Mouse (Mus musculus) testis, adult 2 months (tissue): ENCODE results near the gene Efna1. TPM values are rescaled to one million over a fixed set of nuclear protein-coding genes. Genes with fewer than 3 reads are reported as not detected.
A peak's percentile ranks its signal among the peaks of the same experiment; 100 is the strongest.

Experiments
- H3K27ac ChIP-seq: fragments of 200-500 bp; 2 replicates; pipeline ENCODE4 v1.5.1; 2012; ENCODE audit warnings: low read depth, low read length; ENCODE audit not compliant: control insufficient read depth, insufficient read depth
- H3K27me3 ChIP-seq: fragments of 200-500 bp; 2 replicates; pipeline ENCODE4 v1.6.1; 2012; ENCODE audit warnings: mild to moderate bottlenecking, low read length, moderate library complexity; ENCODE audit not compliant: control insufficient read depth, insufficient read depth
- H3K36me3 ChIP-seq: fragments of 200-500 bp; 2 replicates; pipeline ENCODE4 v1.6.1; 2012; ENCODE audit warnings: mild to moderate bottlenecking, low read length; ENCODE audit not compliant: control insufficient read depth, insufficient read depth
- H3K4me1 ChIP-seq: fragments of 200-500 bp; 2 replicates; pipeline ENCODE4 v1.6.1; 2012; ENCODE audit warnings: low read length; ENCODE audit not compliant: control insufficient read depth, insufficient read depth
- H3K4me3 ChIP-seq: fragments of 200-500 bp; 2 replicates; pipeline ENCODE4 v1.5.1; 2012; ENCODE audit warnings: low read depth, mild to moderate bottlenecking, low read length, moderate library complexity, mixed read lengths; ENCODE audit not compliant: control insufficient read depth
- CTCF ChIP-seq: fragments of 200-500 bp; IDR thresholded peaks from 2 replicates; pipeline ENCODE4 v1.5.1; 2012; ENCODE audit warnings: low read depth, mild to moderate bottlenecking, inconsistent platforms, low read length, moderate library complexity; ENCODE audit not compliant: control insufficient read depth, insufficient read depth, insufficient replicate concordance
- POLR2A ChIP-seq: fragments of 200-500 bp; IDR thresholded peaks from 2 replicates; pipeline ENCODE4 v1.6.1; 2012; ENCODE audit warnings: low read depth, mild to moderate bottlenecking, inconsistent platforms, low read length, moderate library complexity; ENCODE audit not compliant: control insufficient read depth
- polyA plus RNA-seq: library from polyadenylated mRNA; depleted of rRNA; stranded (reverse); fragments of >200 nt; gene quantifications from 2 replicates; pipeline ENCODE4 v1.2.3, GENCODE M21; 2012

Efna1 gene
- polyA plus RNA-seq, 1 experiment: 1.1 TPM

DNA sequence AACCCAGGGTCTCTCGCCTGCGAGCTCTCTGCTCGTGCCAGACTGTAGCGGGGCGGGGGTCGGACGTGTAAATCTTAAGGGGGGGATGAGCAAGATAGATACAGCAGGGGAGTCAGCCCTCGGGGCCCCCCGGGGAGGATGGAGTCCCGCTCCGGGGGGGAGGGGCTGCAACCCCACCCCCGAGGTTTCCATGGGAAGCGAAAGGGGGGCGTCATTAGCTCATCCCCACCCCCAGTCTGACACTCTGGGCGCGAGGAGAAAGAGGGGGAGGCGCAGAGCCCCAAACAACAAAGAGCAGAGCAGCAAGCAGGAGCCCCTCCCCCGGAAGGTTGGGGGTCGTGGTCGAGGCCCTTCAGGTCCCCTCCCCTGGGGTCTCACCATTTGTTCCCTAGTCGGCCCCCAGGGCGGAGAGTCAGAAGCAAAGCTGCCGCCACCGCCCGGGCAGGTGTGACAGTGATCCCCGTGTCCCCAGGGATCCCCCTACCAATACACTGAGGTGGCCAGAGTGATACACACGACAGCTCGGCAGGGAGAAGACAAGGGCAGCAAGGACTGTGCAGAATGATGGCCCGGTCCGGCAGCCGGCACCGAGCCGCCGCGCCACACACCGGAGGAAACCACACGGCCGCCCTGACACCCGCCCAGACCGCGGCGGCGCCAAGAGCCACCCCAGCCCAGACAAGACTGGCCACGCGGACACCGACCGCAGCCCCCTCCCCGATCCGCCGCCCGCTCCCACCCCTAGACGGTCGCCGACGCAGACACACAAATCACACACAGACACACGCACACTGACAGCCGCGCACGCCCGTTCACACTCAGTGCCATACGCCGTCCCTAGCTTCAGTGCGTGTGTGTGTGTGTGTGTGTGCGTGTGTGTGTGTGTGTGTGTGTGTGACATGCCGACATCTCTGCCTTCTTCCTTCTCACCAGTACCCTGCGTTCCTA, 40.5 kb upstream of the Efna1 start:
- no peak for TF ChIP-seq POLR2A
- TF ChIP-seq CTCF: no peak
- Histone ChIP-seq H3K27me3 (peaks cover 2% of the 10 kb centered on the region), H3K4me1 (peaks cover 59% of the 10 kb centered on the region), H3K36me3 (no peaks in the 10 kb centered on the region), H3K4me3 (peak overlapping the region; percentile 76), H3K27ac (no peak overlapping the region)

DNA sequence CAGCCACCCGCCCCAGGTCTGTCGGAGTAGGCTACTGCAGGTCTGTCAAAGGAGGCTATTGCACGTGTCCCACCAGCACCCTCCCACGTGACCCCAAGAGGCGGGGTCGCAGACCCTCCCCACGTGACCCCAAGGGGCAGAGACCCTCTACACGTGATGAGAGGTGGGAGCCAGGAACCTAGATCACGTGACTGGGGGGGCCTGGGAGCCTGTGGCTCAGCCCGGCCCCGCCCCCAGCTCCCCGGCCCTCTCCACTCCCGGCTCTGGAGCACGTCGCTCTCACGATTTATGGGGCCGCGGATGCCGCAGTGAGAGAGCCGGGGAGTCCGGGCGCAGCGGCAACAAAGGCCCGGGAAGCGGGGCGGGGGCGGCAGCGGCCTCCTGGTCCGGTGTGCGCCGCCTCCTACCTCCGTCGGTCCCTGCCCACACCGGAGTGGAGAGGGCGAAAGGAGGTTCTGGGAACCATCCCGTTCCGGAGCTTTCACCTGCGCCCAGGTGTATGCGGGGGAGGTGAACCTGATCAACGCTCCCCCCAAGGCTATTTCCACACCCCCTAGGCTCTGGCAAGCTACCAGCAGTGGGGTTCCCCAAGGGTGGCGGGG, 39.7 kb upstream of the Efna1 start:
- Histone ChIP-seq H3K4me1 (peaks cover 66% of the 10 kb centered on the region), H3K36me3 (no peaks in the 10 kb centered on the region), H3K27me3 (peaks cover 2% of the 10 kb centered on the region), H3K27ac (no peak overlapping the region), H3K4me3 (peak overlapping the region; percentile 61)
- no peak for TF ChIP-seq POLR2A
- TF ChIP-seq CTCF: no peak

DNA sequence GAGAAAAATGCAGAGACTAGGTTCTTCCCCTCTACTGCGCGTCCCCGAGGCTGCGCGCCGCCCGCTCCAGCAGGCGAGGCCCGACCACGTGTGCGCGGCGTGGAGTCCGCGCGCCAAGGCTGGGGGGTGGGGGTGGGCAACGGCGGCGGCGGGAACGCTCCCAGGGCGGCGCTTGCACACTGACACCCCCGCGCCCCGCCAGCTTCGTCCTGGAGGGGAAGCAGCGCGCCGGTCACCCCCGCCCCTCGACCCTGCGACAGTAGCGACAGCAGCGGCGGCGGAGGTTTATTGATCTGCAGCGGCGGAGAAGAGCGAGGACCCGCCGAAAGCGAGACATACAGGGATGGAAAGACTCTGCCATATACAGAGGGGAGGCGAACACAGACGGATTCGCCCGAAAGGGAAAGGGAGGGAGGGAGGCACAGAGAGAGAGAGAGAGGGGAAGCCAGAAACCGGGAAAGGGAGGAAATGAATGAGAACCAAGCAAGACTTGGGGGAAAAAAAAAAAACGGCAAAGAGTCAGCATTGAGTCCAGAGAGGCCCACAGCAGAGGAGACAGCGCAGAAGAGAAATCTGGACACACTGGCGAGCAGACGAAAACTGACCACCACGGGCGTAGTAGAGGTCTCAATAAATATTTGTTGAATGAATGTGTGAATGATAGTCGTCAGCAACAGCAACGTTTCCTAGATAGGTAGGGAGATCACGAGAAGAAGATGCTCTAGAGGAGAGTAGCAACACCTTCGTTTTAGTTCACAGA, 38.8 kb upstream of the Efna1 start:
- no peaks in the 10 kb centered on the region for H3K36me3 ChIP-seq
- TF ChIP-seq POLR2A (no peak), CTCF (no peak)
- peak overlapping the region; percentile 61 for H3K4me3 ChIP-seq
- H3K4me1 ChIP-seq: peaks cover 70% of the 10 kb centered on the region
- peaks cover 2% of the 10 kb centered on the region for H3K27me3 ChIP-seq
- no peak overlapping the region for H3K27ac ChIP-seq

DNA sequence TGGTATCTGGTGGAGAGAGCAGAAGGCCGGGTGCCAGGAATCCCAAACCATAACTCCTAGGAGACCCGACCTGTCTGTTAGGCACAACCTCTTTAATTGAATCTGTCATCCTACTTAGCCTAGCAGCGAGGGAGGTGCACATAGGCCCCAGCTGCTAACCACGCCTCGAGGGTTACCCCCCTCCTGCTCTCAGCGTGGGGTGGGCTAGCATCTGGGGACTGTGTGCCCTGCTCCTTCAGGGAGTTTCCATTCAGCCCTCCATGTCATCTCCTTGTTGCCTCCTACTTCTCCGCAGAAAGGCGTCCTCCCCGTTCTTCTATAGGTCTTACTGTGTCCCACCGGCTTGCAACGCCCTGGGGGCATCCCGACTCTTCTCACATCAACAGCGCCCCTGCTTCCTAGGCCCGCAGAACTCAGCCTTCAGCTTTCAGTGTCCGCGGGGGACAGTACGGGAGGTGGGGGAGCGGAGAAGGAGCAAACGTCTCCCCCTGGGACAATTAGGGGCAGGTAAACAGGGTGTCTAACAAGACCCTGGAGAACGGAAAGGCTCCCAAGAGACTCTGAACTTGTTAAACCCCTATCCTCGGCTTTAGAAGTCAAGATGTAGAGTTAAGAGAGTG, 38.1 kb upstream of the Efna1 start:
- Histone ChIP-seq H3K4me1 (peaks cover 70% of the 10 kb centered on the region), H3K36me3 (no peaks in the 10 kb centered on the region), H3K27ac (no peak overlapping the region), H3K27me3 (peaks cover 2% of the 10 kb centered on the region), H3K4me3 (peak overlapping the region; percentile 17)
- no peak for TF ChIP-seq POLR2A
- no peak for TF ChIP-seq CTCF

DNA sequence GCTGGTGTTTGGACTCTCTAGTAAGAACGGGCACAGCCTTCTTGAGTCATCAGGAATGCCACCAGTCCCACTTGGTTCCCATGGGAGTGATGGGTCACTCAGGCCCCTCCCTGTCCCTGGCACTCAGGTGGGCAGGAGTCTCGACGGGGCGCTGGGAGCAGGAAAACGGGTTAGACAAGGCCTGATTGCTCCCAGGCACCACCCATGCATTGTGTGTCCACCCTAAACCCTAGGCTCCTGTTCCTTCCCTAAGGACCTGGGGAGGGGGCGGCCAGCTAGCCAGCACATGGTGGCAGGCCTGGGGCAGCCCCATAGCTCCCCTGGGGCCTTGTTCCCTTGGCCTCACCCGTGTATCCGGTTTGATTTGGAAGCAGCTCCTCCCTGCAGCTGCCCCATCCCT, 37.4 kb upstream of the Efna1 start:
- H3K4me1 ChIP-seq: peaks cover 70% of the 10 kb centered on the region
- H3K4me3 ChIP-seq: no peak overlapping the region
- H3K27me3 ChIP-seq: peaks cover 2% of the 10 kb centered on the region
- H3K36me3 ChIP-seq: no peaks in the 10 kb centered on the region
- no peak overlapping the region for H3K27ac ChIP-seq
- TF ChIP-seq POLR2A (no peak), CTCF (no peak)

DNA sequence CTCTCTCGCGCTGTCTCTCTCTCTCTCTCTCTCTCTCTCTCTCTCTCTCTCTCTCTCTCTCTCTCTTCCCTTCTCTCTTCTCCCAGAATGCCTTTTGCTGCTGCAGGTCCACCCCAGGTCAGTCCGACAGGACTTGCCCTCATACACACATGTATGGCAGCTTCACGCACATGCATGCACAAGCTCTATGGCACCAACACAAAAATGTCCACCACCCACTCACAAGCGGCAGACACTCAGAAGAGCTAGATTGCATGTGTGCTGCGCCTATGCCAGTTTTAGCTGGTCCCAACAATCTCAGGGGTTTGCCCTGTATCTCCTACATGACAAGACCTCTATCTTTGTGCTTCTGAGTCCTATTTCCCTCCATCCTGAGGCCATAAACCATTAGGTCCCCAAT, 36.3 kb upstream of the Efna1 start:
- TF ChIP-seq POLR2A (no peak), CTCF (no peak)
- Histone ChIP-seq H3K4me1 (peaks cover 62% of the 10 kb centered on the region), H3K36me3 (no peaks in the 10 kb centered on the region), H3K27ac (no peak overlapping the region), H3K4me3 (no peak overlapping the region), H3K27me3 (no peaks in the 10 kb centered on the region; the same call in none of the 2 replicates)

- TF ChIP-seq POLR2A: 0 out of 2 replicates have a peak, but pooled peaks have one; percentile 14
- peak; percentile 93 for TF ChIP-seq CTCF
- Histone ChIP-seq H3K27me3 (no peaks in the 10 kb centered on the region; the same call in 1 of the 2 replicates), H3K4me1 (peaks cover 58% of the 10 kb centered on the region), H3K27ac (no peak overlapping the region), H3K4me3 (no peak overlapping the region), H3K36me3 (no peaks in the 10 kb centered on the region)
Measured at GRCm38 (mm10) chr3:89316833-89317232, 35.9 kb upstream of the Efna1 start.
